Comparison of ENCODE assay signal across 9 mouse cellular contexts in the genomic region with DNA sequence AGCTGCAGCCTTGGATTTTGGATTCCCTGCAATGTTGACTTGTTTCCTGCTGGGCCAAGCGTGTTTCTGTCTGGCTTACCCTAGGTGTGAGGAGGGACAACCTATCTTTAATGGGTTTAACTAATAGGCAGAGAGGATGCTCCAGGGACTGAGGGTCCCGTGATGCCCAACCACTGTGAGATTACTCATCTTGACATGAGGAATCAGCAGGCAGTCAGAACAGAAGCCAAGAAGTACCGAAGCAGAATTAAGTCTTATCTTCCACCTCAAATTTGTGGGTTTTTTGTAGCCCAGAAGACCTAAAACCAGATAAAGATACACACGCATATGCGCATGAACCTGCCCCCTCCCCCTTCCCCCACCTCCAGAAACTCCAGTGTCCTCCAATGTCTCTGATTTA.
DNase-seq lines count a peak whose midpoint lies in the region.
"Had no signal": no experiment of that assay in that cellular context is flagged by ENCODE, and none has a peak within 500 bp of the region (broad histone marks: within the 10 kb centered on the region; RNA-seq: fewer than 3 reads in every experiment).

No protein-coding gene starts in this region.

- DNase-seq in cerebellum, postnatal 10 days = peak; percentile 62 to 64
- DNase-seq in cerebellum, adult 18-20 months = no peak
- DNase-seq in cerebellum, postnatal 36 days = peak; percentile 10 to 14
- DNase-seq in cerebellum, adult 11-12 months = no peak
- DNase-seq: adrenal gland, adult 2 months; adrenal gland, postnatal 10 days; adrenal gland, postnatal 25 days; cerebellum, adult 9-10 months; embryo, embryonic 11 days had no signal

Comparison
In these comparisons a context has a peak if more than half of its experiments do, and no peak if none do; other contexts are left out.
1. DNase-seq: peak in cerebellum, postnatal 10 days (2 of 2) and cerebellum, postnatal 36 days (2 of 2); none in cerebellum, adult 18-20 months (0 of 2) and cerebellum, adult 11-12 months (single experiment).